18 mouse cellular contexts compared by ENCODE assay signal in the genomic region with DNA sequence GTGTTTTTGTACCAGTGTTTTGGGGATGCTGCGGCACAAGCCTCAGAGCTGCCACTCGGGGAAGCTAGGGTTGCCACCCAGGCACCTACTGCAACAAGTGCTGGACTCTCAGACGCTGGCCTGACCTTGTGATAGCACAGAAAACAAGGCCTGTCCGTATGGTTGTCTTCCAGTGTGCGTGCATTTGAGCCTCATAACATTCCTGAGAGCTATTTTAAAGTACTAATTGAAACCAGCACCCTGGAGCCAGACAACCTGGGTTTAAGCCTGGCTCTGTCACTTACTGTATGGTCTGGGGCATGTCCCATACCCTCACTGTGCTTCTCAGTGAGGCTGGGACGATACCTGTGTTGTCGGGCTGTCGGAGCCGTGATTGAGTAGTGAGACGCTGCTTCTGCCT.
DNase-seq lines count a peak whose midpoint lies in the region; ATAC-seq and TF ChIP-seq lines count a peak whose summit lies in the region.
"Had no signal": no experiment of that assay in that cellular context is flagged by ENCODE, and none has a peak within 500 bp of the region (broad histone marks: within the 10 kb centered on the region; RNA-seq: fewer than 3 reads in every experiment).

No protein-coding gene starts in this region.

- H3K4me2 ChIP-seq in forebrain, postnatal 0 days (ENCODE audit: low read depth) = no peak overlapping the region
- H3K4me2 ChIP-seq in forebrain, embryonic 13.5 days = no peak overlapping the region
- no peak overlapping the region for H3K4me2 ChIP-seq in midbrain, embryonic 16.5 days (ENCODE audit: low read length)
- no peak overlapping the region for H3K4me2 ChIP-seq in midbrain, embryonic 11.5 days
- no peak overlapping the region for H3K4me2 ChIP-seq in intestine, embryonic 16.5 days (ENCODE audit: low read depth, low read length)
- H3K4me2 ChIP-seq: hindbrain, embryonic 12.5 days; neural tube, embryonic 13.5 days had no signal

- no peak for TF ChIP-seq CTCF in forebrain, postnatal 0 days (IDR thresholded peaks at IDR 0.05; ENCODE audit: low read depth)
- TF ChIP-seq CTCF in olfactory bulb, adult 2 months (IDR thresholded peaks at IDR 0.05; ENCODE audit: insufficient read depth, low read depth, low read length) = no peak

- no peak overlapping the region for H3K9ac ChIP-seq in forebrain, postnatal 0 days
- H3K9ac ChIP-seq in forebrain, embryonic 13.5 days = no peak overlapping the region
- H3K9ac ChIP-seq in midbrain, embryonic 16.5 days (ENCODE audit: low read depth, low read length) = peak overlapping the region; percentile 4; the same call in 1 of the 2 replicates
- no peak overlapping the region for H3K9ac ChIP-seq in midbrain, embryonic 11.5 days (ENCODE audit: low read length)
- no peak overlapping the region for H3K9ac ChIP-seq in intestine, embryonic 16.5 days (ENCODE audit: low read depth, low read length)
- H3K9ac ChIP-seq: hindbrain, embryonic 12.5 days; liver, postnatal 0 days; neural tube, embryonic 13.5 days had no signal

- DNase-seq in forebrain, postnatal 0 days = no peak
- no peak for DNase-seq in midbrain, embryonic 11.5 days (ENCODE audit: low spot score, missing footprints)
- no peak for DNase-seq in adrenal gland, adult 8-10 months
- no peak for DNase-seq in yolk sac, embryonic 10.5 days (ENCODE audit: low spot score)
- DNase-seq: adrenal gland, adult 2 months; gastrocnemius, postnatal 36 days; kidney, adult 11 months; liver; liver, postnatal 0 days; right cerebral cortex, postnatal 4 days had no signal

- H3K4me1 ChIP-seq in forebrain, postnatal 0 days (ENCODE audit: insufficient read depth) = no peaks in the 10 kb centered on the region; the same call in 1 of the 2 replicates
- H3K4me1 ChIP-seq in forebrain, embryonic 13.5 days = peaks cover 8% of the 10 kb centered on the region; the same call in 1 of the 2 replicates
- H3K4me1 ChIP-seq in midbrain, embryonic 16.5 days (ENCODE audit: control insufficient read depth, insufficient read depth, low read length) = no peaks in the 10 kb centered on the region
- H3K4me1 ChIP-seq in midbrain, embryonic 11.5 days (ENCODE audit: control insufficient read depth, insufficient read depth, low read length) = no peaks in the 10 kb centered on the region
- H3K4me1 ChIP-seq in intestine, embryonic 16.5 days (ENCODE audit: control insufficient read depth, insufficient read depth, low read length) = peaks cover 26% of the 10 kb centered on the region
- H3K4me1 ChIP-seq in olfactory bulb, adult 2 months (ENCODE audit: control insufficient read depth, insufficient read depth, low read length) = peaks cover 32% of the 10 kb centered on the region

- H3K27ac ChIP-seq in forebrain, postnatal 0 days (ENCODE audit: low read depth, low read length) = 0 out of 2 replicates have a peak overlapping the region, but pooled peaks have one; percentile 45
- no peak overlapping the region for H3K27ac ChIP-seq in forebrain, embryonic 13.5 days
- no peak overlapping the region for H3K27ac ChIP-seq in midbrain, embryonic 16.5 days (ENCODE audit: low read length)
- H3K27ac ChIP-seq in midbrain, embryonic 11.5 days (ENCODE audit: low read depth, low read length) = no peak overlapping the region
- 0 out of 2 replicates have a peak overlapping the region, but pooled peaks have one; percentile 29 for H3K27ac ChIP-seq in intestine, embryonic 16.5 days (ENCODE audit: low read length)
- peak overlapping the region; percentile 52 for H3K27ac ChIP-seq in olfactory bulb, adult 2 months (ENCODE audit: insufficient read depth, low read depth, low read length)
- H3K27ac ChIP-seq: hindbrain, embryonic 12.5 days; kidney, postnatal 0 days; neural tube, embryonic 13.5 days had no signal

- no peak overlapping the region for H3K4me3 ChIP-seq in forebrain, postnatal 0 days (ENCODE audit: low read depth, low read length)
- H3K4me3 ChIP-seq in forebrain, embryonic 13.5 days = no peak overlapping the region
- no peak overlapping the region for H3K4me3 ChIP-seq in midbrain, embryonic 16.5 days (ENCODE audit: low read depth, low read length)
- no peak overlapping the region for H3K4me3 ChIP-seq in midbrain, embryonic 11.5 days (ENCODE audit: low read depth, low read length)
- no peak overlapping the region for H3K4me3 ChIP-seq in intestine, embryonic 16.5 days (ENCODE audit: low read length)
- no peak overlapping the region for H3K4me3 ChIP-seq in olfactory bulb, adult 2 months (ENCODE audit: insufficient read depth, low read depth, low read length)
- H3K4me3 ChIP-seq: hindbrain, embryonic 12.5 days; neural tube, embryonic 13.5 days had no signal

- H3K36me3 ChIP-seq in forebrain, postnatal 0 days (ENCODE audit: insufficient read depth) = no peaks in the 10 kb centered on the region
- H3K36me3 ChIP-seq in forebrain, embryonic 13.5 days (ENCODE audit: poor library complexity, severe bottlenecking) = peaks cover 53% of the 10 kb centered on the region
- no peaks in the 10 kb centered on the region for H3K36me3 ChIP-seq in midbrain, embryonic 16.5 days (ENCODE audit: control insufficient read depth, insufficient read depth, low read length)
- H3K36me3 ChIP-seq in midbrain, embryonic 11.5 days (ENCODE audit: control insufficient read depth, insufficient read depth, low read length) = peaks cover 11% of the 10 kb centered on the region; the same call in 1 of the 2 replicates
- H3K36me3 ChIP-seq in intestine, embryonic 16.5 days (ENCODE audit: control insufficient read depth, insufficient read depth, low read length) = peaks cover 12% of the 10 kb centered on the region

- no peaks in the 10 kb centered on the region for H3K9me3 ChIP-seq in forebrain, postnatal 0 days (ENCODE audit: low read length)
- no peaks in the 10 kb centered on the region for H3K9me3 ChIP-seq in forebrain, embryonic 13.5 days (replicated peaks)
- H3K9me3 ChIP-seq in midbrain, embryonic 16.5 days (replicated peaks; ENCODE audit: control insufficient read depth, low read length, poor library complexity, severe bottlenecking) = no peaks in the 10 kb centered on the region
- H3K9me3 ChIP-seq in midbrain, embryonic 11.5 days (ENCODE audit: control insufficient read depth, low read length) = no peaks in the 10 kb centered on the region
- no peaks in the 10 kb centered on the region for H3K9me3 ChIP-seq in intestine, embryonic 16.5 days (ENCODE audit: control insufficient read depth, low read length)
- H3K9me3 ChIP-seq: hindbrain, embryonic 12.5 days; neural tube, embryonic 13.5 days had no signal

- no peaks in the 10 kb centered on the region for H3K27me3 ChIP-seq in forebrain, postnatal 0 days (ENCODE audit: insufficient read depth, low read length)
- no peaks in the 10 kb centered on the region for H3K27me3 ChIP-seq in forebrain, embryonic 13.5 days
- no peaks in the 10 kb centered on the region for H3K27me3 ChIP-seq in midbrain, embryonic 16.5 days (ENCODE audit: control insufficient read depth, insufficient read depth, low read depth, low read length)
- H3K27me3 ChIP-seq in midbrain, embryonic 11.5 days (ENCODE audit: control insufficient read depth, insufficient read depth, low read length) = no peaks in the 10 kb centered on the region
- H3K27me3 ChIP-seq in intestine, embryonic 16.5 days (replicated peaks; ENCODE audit: control insufficient read depth, insufficient read depth, low read length) = no peaks in the 10 kb centered on the region
- H3K27me3 ChIP-seq: CH12.LX; hindbrain, embryonic 12.5 days; neural tube, embryonic 13.5 days had no signal

- ATAC-seq in forebrain, postnatal 0 days = no peak
- ATAC-seq in forebrain, embryonic 13.5 days = no peak
- no peak for ATAC-seq in midbrain, embryonic 16.5 days
- ATAC-seq in midbrain, embryonic 11.5 days (ENCODE audit: low FRiP score) = no peak
- ATAC-seq in intestine, embryonic 16.5 days = no peak
- ATAC-seq: liver, postnatal 0 days had no signal

- WGBS in forebrain, postnatal 0 days = 88% methylated on average over 10 of the region's 10 CpGs
- 95% methylated on average over 10 of the region's 10 CpGs for WGBS in forebrain, embryonic 13.5 days
- 89% methylated on average over 10 of the region's 10 CpGs for WGBS in midbrain, embryonic 16.5 days
- WGBS in midbrain, embryonic 11.5 days = 85% methylated on average over 10 of the region's 10 CpGs
- WGBS in intestine, embryonic 16.5 days = 80% methylated on average over 10 of the region's 10 CpGs
- WGBS in olfactory bulb, adult 2 months = 69% methylated on average over 10 of the region's 10 CpGs

- no peak for TF ChIP-seq POLR2A in olfactory bulb, adult 2 months (IDR thresholded peaks at IDR 0.05; ENCODE audit: insufficient read depth, low read depth, low read length)

Comparison
In these comparisons a context has a peak if more than half of its experiments do, and no peak if none do; other contexts are left out.
1. H3K27ac ChIP-seq: peak in forebrain, postnatal 0 days (single experiment), intestine, embryonic 16.5 days (single experiment) and olfactory bulb, adult 2 months (single experiment); none in forebrain, embryonic 13.5 days (single experiment), midbrain, embryonic 16.5 days (single experiment) and midbrain, embryonic 11.5 days (single experiment).